Mouse (Mus musculus) liver, embryonic 14.5 days (tissue): ENCODE data around the gene Nav1. TPM values are rescaled to one million over a fixed set of nuclear protein-coding genes. Genes with fewer than 3 reads are reported as not detected.

Source experiments
- ATAC-seq: fragments of 200-750 bp; cut with Nextera tagmentation; 2 replicates; pipeline ENCODE4 v1.8.0; 2017; ENCODE audit warnings: moderate number of reproducible peaks, mild to moderate bottlenecking, moderate library complexity; ENCODE audit not compliant: insufficient read depth
- DNase-seq, 3 experiments: peaks; one replicate each; pipeline ENCODE4 v3.0.0-alpha.2; 2012 to 2013; ENCODE audit warnings: low read depth in 3 of 3, low spot score in 3 of 3
- H3K27ac ChIP-seq: fragments of 300-500 bp; sonication (generic); 2 replicates; pipeline ENCODE4 v1.5.1; 2014; ENCODE audit warnings: moderate library complexity, mild to moderate bottlenecking, control low read depth, inconsistent platforms
- H3K27me3 ChIP-seq: fragments of 300-500 bp; sonication (generic); 2 replicates; pipeline ENCODE4 v1.6.1; 2014; ENCODE audit warnings: mild to moderate bottlenecking, low read length, moderate library complexity; ENCODE audit not compliant: control insufficient read depth, insufficient read depth
- H3K36me3 ChIP-seq: fragments of 300-500 bp; sonication (generic); replicated peaks from 2 replicates; pipeline ENCODE4 v1.6.1; 2014; ENCODE audit warnings: low read depth; ENCODE audit not compliant: control insufficient read depth, insufficient read depth
- H3K4me1 ChIP-seq, 2 experiments: fragments of 200-500 bp in 1 of 2; fragments of 300-500 bp in 1 of 2; sonication (generic) in 1 of 2; replicated peaks; 2 replicates each; pipeline ENCODE4 v1.6.1; 2012 to 2014; ENCODE audit warnings: antibody characterized with exemption in 1 of 2, inconsistent platforms in 1 of 2, low read length in 1 of 2; ENCODE audit not compliant: control insufficient read depth in 2 of 2, insufficient read depth in 2 of 2
- H3K4me2 ChIP-seq: fragments of 300-500 bp; sonication (generic); 2 replicates; pipeline ENCODE4 v1.6.1; 2014; ENCODE audit warnings: low read depth, mild to moderate bottlenecking, control low read depth, moderate library complexity
- H3K4me3 ChIP-seq, 2 experiments: fragments of 200-500 bp in 1 of 2; fragments of 300-500 bp in 1 of 2; sonication (generic) in 1 of 2; 2 replicates each; pipeline ENCODE4 v1.5.1; 2012 to 2014; ENCODE audit warnings: low read depth in 2 of 2, low read length in 2 of 2, mild to moderate bottlenecking in 2 of 2, control low read depth in 1 of 2, inconsistent platforms in 1 of 2, moderate library complexity in 1 of 2; ENCODE audit not compliant: insufficient read depth in 1 of 2
- H3K9ac ChIP-seq: fragments of 300-500 bp; sonication (generic); replicated peaks from 2 replicates; pipeline ENCODE4 v1.6.1; 2014; ENCODE audit warnings: mild to moderate bottlenecking, control low read depth, moderate library complexity
- H3K9me3 ChIP-seq: fragments of 300-500 bp; sonication (generic); 2 replicates; pipeline ENCODE4 v1.6.1; 2016; ENCODE audit warnings: low read length, mixed read lengths; ENCODE audit not compliant: control insufficient read depth
- CTCF ChIP-seq: IDR thresholded peaks from 2 replicates; pipeline ENCODE4 v1.5.1; 2016; ENCODE audit warnings: antibody characterized with exemption, low read depth, control low read depth
- EP300 ChIP-seq: IDR thresholded peaks from 2 replicates; pipeline ENCODE4 v1.6.1; 2016; ENCODE audit warnings: antibody characterized with exemption, low read depth
- WGBS: fragments of 180-500 bp; shearing (Covaris S2); extraction: QIAGEN DNeasy Blood & Tissue Kit; methylation state at CpG from one replicate; pipeline ENCODE4 v1.1.7; 2014; ENCODE audit not compliant: insufficient replicate concordance; 5-methylcytosine and 5-hydroxymethylcytosine counted together
- polyA plus RNA-seq, 2 experiments: library from polyadenylated mRNA; depleted of rRNA in 1 of 2; stranded (reverse) in 1 of 2; unstranded in 1 of 2; fragments of >200 nt; fragmentation: Nextera tagmentation in 1 of 2; extraction: Ambion mirVana in 1 of 2; gene quantifications; 2 replicates each; pipeline versions ENCODE4 v1.2.1 to v1.2.3; 2012 to 2014

The Nav1 gene
- polyA plus RNA-seq, 2 experiments: 1.0 to 1.5 TPM

DNA sequence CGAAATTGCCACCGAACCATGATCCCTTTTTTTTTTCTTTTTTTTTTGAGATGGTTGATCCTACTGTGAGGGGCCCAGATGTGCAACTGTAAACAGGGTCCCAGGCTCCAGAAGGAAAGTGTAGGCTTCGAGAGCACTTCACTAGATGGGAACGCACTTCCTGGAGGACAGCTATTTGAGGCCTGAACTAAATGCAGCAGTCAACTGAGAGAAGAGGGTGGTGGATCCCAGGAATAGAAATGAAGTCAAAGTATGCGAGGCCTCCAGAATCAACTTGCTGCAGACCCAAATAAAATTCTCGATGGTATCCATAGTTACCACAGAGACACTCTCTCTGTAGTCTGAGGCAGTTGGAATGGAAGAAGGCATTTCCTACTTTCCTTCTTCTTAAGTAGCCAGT lies 168.3 kb downstream of the Nav1 start:
- Histone ChIP-seq H3K27me3 (no peaks in the 10 kb centered on the region), H3K9ac (no peak overlapping the region), H3K4me1 (no peaks in the 10 kb centered on the region), H3K4me2 (no peak overlapping the region), H3K4me3 (no peak overlapping the region), H3K36me3 (no peaks in the 10 kb centered on the region), H3K27ac (no peak overlapping the region), H3K9me3 (no peaks in the 10 kb centered on the region)
- DNase-seq (no peak), ATAC-seq (no peak)
- WGBS: 75% methylated on average over 6 of the region's 6 CpGs
- TF ChIP-seq EP300 (no peak), CTCF (no peak)

- H3K9ac ChIP-seq: no peak overlapping the region
- WGBS: 0% methylated on average over 2 of the region's 2 CpGs
- no peak overlapping the region for H3K4me2 ChIP-seq
- H3K4me1 ChIP-seq: peaks cover 0 to 1% of the 10 kb centered on the region in 2 experiments; a peak in 2 of 4 replicates
- DNase-seq (no peak), ATAC-seq (no peak)
- no peak overlapping the region for H3K27ac ChIP-seq
- H3K27me3 ChIP-seq: no peaks in the 10 kb centered on the region
- H3K9me3 ChIP-seq: no peaks in the 10 kb centered on the region
- TF ChIP-seq CTCF: no peak
- TF ChIP-seq EP300: no peak
- no peak overlapping the region for H3K4me3 ChIP-seq
- no peaks in the 10 kb centered on the region for H3K36me3 ChIP-seq
Measured at GRCm38 (mm10) chr1:135435823-135436222, 171.3 kb downstream of the Nav1 start.

GRCm38 (mm10) chr1:135430669-135431017 lies 176.5 kb downstream of the Nav1 start:
- Histone ChIP-seq H3K36me3 (no peaks in the 10 kb centered on the region; the same call in 1 of the 2 replicates), H3K9me3 (no peaks in the 10 kb centered on the region), H3K4me1 (peaks cover 9 to 12% of the 10 kb centered on the region in 2 experiments), H3K27me3 (no peaks in the 10 kb centered on the region), H3K27ac (no peak overlapping the region), H3K9ac (peak overlapping the region; percentile 58), H3K4me3 (peak overlapping the region; percentile 68 to 83), H3K4me2 (peak overlapping the region; percentile 72)
- TF ChIP-seq EP300 (no peak), CTCF (no peak)
- ATAC-seq (peak; percentile 70), DNase-seq (no peak)
- 2% methylated on average over 14 of the region's 14 CpGs for WGBS

DNA sequence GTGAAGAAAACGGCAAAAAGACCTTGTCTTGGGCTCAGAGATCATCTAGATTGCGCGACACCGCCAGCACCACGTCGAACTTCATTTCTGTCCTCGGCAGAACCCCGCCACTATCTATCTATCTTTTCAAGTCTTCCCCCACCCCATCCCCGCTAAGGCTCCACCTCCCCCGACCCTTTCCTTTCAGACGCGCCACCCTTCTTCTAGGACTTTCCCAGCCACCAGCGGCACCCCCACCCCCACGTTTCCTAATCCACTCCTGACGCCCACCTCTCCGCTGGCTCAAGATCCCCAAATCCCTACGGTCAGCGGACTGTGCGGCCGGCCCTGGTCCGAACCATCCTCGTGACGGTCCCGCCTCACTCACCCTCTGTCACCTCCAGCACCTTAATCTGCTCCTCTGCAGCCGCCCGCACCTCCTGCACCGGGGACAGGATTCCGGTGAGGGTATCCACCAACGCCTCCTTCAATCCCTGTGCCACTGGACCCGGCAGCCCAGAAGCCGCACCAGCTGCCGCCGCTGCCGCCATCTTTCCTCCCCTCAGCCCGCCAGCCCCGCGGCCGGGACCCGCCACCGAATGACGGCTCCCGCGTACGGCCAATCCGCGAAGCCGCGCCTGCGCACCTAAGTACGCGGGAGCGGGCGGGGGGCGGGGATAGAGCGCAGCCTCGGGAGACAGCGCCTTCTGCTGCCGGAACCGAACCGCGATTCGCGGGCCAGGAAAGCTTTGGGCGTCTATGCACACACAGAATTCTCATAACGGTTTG lies 177.0 kb downstream of the Nav1 start, which contains the start of gene Ipo9:
Gene Ipo9 (minus strand): TSS at position 599 of the 768 bp plus-strand sequence.
- H3K9me3 ChIP-seq: no peaks in the 10 kb centered on the region
- DNase-seq (peak; percentile 71 to 76 (median 75)), ATAC-seq (peak; percentile 95)
- peaks cover 9 to 12% of the 10 kb centered on the region in 2 experiments for H3K4me1 ChIP-seq
- peak within 1 kb of the TSS; percentile 60 for H3K9ac ChIP-seq
- H3K4me3 ChIP-seq: peak within 1 kb of the TSS; percentile 68 to 83
- H3K27me3 ChIP-seq: no peaks in the 10 kb centered on the region
- under 1% methylated on average over 65 of the region's 65 CpGs for WGBS
- TF ChIP-seq EP300: no peak
- peak; percentile 74 for TF ChIP-seq CTCF
- no peaks in the 10 kb centered on the region; the same call in none of the 2 replicates for H3K36me3 ChIP-seq
- peak within 1 kb of the TSS; percentile 72 for H3K4me2 ChIP-seq
- H3K27ac ChIP-seq: no peak within 1 kb of the TSS

DNA sequence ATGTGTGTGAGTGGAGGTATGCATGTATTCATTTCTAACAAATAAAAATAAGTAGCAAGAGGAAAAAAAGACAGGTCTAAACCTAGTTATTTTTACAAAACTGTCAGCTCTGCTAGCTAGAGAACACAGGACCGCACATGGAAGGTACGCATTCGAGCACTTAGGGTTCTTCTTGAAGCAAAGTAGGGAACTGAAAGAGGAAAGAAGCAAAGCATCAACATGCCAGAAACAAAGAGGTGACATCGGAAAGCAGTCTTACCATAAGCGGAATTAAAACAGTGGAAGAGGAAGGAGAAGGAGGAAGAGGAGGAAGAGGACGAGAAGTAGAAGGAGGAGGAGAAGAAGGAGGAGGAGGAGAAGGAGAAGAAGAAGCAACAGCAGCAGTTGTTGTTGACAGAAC lies 179.7 kb downstream of the Nav1 start:
- H3K9me3 ChIP-seq: no peaks in the 10 kb centered on the region
- no peak for TF ChIP-seq EP300
- TF ChIP-seq CTCF: no peak
- no peak for DNase-seq
- H3K36me3 ChIP-seq: no peaks in the 10 kb centered on the region; the same call in none of the 2 replicates
- H3K4me2 ChIP-seq: no peak overlapping the region
- no peak for ATAC-seq
- no peak overlapping the region for H3K4me3 ChIP-seq
- no peaks in the 10 kb centered on the region for H3K27me3 ChIP-seq
- H3K9ac ChIP-seq: no peak overlapping the region
- H3K4me1 ChIP-seq: peaks cover 9 to 12% of the 10 kb centered on the region in 2 experiments
- no peak overlapping the region for H3K27ac ChIP-seq
- 76% methylated on average over 6 of the region's 6 CpGs for WGBS
